Mouse (Mus musculus) liver, adult 2 months (tissue): ENCODE measurements around the gene Atat1.

ENCODE experiments used
- CTCF ChIP-seq: fragments of 200-500 bp; IDR thresholded peaks from 2 replicates; pipeline ENCODE4 v1.5.1; 2011; ENCODE audit warnings: low read depth, low read length, control low read depth
- POLR2A ChIP-seq: fragments of 200-500 bp; IDR thresholded peaks from 2 replicates; pipeline ENCODE4 v1.6.1; 2011; ENCODE audit warnings: low read length, control low read depth; ENCODE audit not compliant: insufficient read depth; ENCODE audit errors: extremely low read depth

GRCm38 (mm10) chr17:35919864-35920301, 10.0 kb upstream of the Atat1 start:
- TF ChIP-seq POLR2A (0 out of 2 replicates have a peak, but pooled peaks have one; percentile 10), CTCF (no peak)
